Mouse (Mus musculus): ENCODE data around the gene Sept8. TPM values are rescaled to one million over a fixed set of nuclear protein-coding genes. Genes with fewer than 3 reads are reported as not detected.

The Sept8 gene
- polyA plus RNA-seq, 1 experiment from 2014 or later = 24.4 TPM

DNA sequence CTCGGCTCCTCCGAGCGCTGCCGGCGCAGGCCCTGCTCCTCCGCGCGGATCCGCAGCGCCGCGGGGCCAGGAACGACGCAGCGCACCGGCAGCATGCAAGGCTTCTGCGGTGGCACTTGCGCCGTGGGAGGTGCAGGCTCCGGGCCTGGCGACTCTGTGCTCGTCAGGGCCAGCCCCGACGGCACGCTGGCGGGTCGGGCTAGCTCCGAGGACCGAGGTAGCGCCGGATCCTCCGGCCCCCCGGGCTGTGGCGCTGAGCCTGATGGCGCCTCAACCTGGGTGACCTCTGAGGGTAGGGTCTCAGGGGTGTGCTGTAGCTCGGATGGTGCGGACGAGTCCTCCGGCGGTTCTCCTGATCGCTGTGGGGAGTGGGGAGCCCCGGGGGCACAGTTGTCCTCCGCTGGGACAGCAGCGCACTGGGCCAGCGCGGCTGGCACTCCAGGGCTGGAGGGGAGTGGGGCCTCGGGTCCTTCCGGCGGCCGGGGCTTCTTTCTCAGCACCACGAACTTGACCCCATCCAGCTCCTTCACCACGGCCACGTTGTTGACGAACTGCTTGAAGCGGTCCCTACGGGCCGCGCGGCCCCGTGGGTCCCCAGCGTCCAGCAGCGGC is 39.8 kb upstream of the Sept8 start:
- no peak overlapping the region for H3K27ac ChIP-seq (ENCODE audit: low read depth, low read length)
- 2% methylated on average over 59 of the region's 62 CpGs for WGBS
- peak overlapping the region; percentile 64 for H3K4me2 ChIP-seq (ENCODE audit: low read depth, low read length, severe bottlenecking)
- peak overlapping the region; percentile 16 for H3K9ac ChIP-seq (ENCODE audit: low read length)
- H3K9me3 ChIP-seq (ENCODE audit: control insufficient read depth, low read length) = peaks cover 5% of the 10 kb centered on the region; the same call in 1 of the 2 replicates
- H3K36me3 ChIP-seq (ENCODE audit: control insufficient read depth, insufficient read depth, low read length) = no peaks in the 10 kb centered on the region
- peaks cover 40% of the 10 kb centered on the region for H3K27me3 ChIP-seq (ENCODE audit: control insufficient read depth, insufficient read depth, low read length)
- H3K4me3 ChIP-seq (ENCODE audit: low read depth, low read length) = peak overlapping the region; percentile 42
- ATAC-seq (replicated peaks; ENCODE audit: low FRiP score) (no peak), DNase-seq (ENCODE audit: low spot score) (peak; percentile 63)
- H3K4me1 ChIP-seq (replicated peaks; ENCODE audit: control insufficient read depth, insufficient read depth, low read length) = peaks cover 17% of the 10 kb centered on the region

DNA sequence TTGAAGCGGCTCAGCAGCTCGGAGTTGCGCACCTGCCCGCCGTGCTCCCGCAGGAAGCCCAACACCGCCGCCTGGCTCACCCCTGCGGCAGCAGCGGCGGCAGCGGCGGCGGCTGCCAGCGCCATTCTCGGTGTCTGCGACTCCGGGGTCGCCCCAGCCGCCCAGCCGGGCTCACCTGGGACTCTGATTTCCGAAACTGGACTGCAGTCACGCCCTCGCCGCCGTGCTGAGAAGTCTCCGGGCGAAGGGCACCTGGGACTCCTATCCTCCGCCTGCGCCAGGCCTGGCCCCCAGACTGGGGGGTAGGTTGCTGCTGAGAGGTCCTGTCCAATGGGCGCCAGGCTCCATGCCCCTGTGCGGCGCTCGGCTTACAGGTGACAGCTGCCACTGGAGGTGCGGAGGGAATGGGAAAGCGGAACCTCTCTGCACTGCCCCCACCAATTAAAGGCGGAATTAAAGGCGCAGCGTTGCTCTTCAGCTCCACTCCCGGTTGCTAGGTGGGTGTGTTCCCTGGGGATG is 39.2 kb upstream of the Sept8 start, which contains the start of the genes Gm9945 and Sowaha:
Gene Gm9945, plus strand, starts transcription at position 384 of the 519 bp plus-strand sequence.
Gene Sowaha, minus strand, starts transcription at position 492 of the 519 bp plus-strand sequence.
- peaks cover 40% of the 10 kb centered on the region for H3K27me3 ChIP-seq (ENCODE audit: control insufficient read depth, insufficient read depth, low read length)
- no peak for ATAC-seq (replicated peaks; ENCODE audit: low FRiP score)
- DNase-seq (ENCODE audit: low spot score) = peak; percentile 67
- peak within 1 kb of the TSS; percentile 42 for H3K4me3 ChIP-seq (ENCODE audit: low read depth, low read length)
- WGBS = 6% methylated on average over 40 of the region's 40 CpGs
- no peaks in the 10 kb centered on the region for H3K36me3 ChIP-seq (ENCODE audit: control insufficient read depth, insufficient read depth, low read length)
- H3K4me2 ChIP-seq (ENCODE audit: low read depth, low read length, severe bottlenecking) = peak within 1 kb of the TSS; percentile 64
- peaks cover 5% of the 10 kb centered on the region; the same call in 1 of the 2 replicates for H3K9me3 ChIP-seq (ENCODE audit: control insufficient read depth, low read length)
- peak within 1 kb of the TSS; percentile 16 for H3K9ac ChIP-seq (ENCODE audit: low read length)
- peaks cover 17% of the 10 kb centered on the region for H3K4me1 ChIP-seq (replicated peaks; ENCODE audit: control insufficient read depth, insufficient read depth, low read length)
- H3K27ac ChIP-seq (ENCODE audit: low read depth, low read length) = no peak within 1 kb of the TSS

DNA sequence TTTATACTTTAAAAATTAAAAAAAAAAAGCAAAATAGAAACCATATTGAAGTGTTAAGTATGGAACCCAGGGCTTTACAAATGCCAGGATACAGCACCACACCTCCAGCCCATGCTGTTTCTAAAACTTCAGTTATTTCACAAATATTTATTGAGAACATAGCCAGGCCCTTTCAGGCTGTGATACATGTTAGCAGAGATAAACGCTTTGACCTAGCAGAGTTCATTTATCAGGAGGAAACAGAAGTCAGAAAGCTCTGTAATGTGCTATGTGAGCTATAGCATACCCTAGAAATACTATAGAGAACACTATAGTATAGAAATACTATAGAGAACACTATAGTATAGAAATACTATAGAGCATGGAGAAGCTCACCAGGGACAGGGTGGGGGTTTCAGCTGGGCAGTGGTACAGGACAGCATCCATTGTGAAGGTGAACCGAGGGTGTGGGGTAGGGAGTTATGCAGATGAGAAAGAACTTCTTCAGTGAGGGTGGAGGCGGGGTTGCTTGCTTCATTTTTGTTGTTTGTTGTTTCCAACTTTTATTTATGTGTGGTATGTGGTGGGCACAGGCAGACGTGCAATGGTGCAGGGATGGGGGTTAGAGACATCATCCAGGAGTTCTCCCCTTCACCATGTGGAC is 37.8 kb upstream of the Sept8 start:
- Histone ChIP-seq H3K27ac (ENCODE audit: low read depth, low read length) (no peak overlapping the region), H3K4me1 (replicated peaks; ENCODE audit: control insufficient read depth, insufficient read depth, low read length) (peaks cover 16% of the 10 kb centered on the region), H3K4me3 (ENCODE audit: low read depth, low read length) (no peak overlapping the region), H3K36me3 (ENCODE audit: control insufficient read depth, insufficient read depth, low read length) (no peaks in the 10 kb centered on the region), H3K9ac (ENCODE audit: low read length) (no peak overlapping the region), H3K4me2 (ENCODE audit: low read depth, low read length, severe bottlenecking) (no peak overlapping the region), H3K27me3 (ENCODE audit: control insufficient read depth, insufficient read depth, low read length) (peaks cover 40% of the 10 kb centered on the region), H3K9me3 (ENCODE audit: control insufficient read depth, low read length) (peaks cover 5% of the 10 kb centered on the region; the same call in 1 of the 2 replicates)
- ATAC-seq (replicated peaks; ENCODE audit: low FRiP score) (no peak), DNase-seq (ENCODE audit: low spot score) (no peak)
- 74% methylated on average over 4 of the region's 4 CpGs for WGBS

DNA sequence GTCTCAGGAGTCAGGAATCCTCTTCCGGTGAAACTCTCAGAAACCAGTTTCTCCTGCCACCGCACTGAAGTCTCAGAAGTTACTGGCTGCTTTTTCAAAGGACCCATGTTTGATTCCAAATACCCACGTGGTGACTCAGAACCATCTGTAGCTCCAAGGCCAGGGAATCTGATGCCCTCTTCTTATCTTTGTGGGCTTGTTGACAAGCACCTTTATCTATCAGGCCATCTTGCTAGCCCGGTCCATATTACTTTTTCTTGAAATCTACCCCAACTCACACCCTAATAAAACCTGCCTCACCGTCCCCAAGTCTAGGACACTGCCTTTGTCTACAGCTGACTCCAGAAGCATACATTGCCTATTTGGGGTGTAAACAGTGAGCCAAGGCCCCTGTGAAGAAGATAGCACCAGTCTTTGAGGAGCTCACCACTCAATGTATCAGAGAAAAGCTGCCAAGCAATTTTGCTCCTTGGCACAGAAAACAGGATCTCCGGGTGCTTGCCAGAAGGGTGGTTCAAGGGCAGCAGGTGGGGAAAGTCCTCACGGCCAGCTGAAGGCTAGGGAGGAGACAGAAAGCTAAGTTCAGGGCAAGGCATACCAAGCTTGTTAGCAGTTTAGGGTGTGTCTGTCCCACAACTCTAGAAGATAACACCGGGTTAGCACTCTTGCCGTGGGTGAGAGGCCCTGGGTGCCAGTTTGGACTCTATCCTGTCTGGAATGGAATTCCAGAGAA is 35.7 kb upstream of the Sept8 start:
- no peak for ATAC-seq (replicated peaks; ENCODE audit: low FRiP score)
- H3K27me3 ChIP-seq (ENCODE audit: control insufficient read depth, insufficient read depth, low read length) = peaks cover 35% of the 10 kb centered on the region
- peaks cover 20% of the 10 kb centered on the region for H3K4me1 ChIP-seq (replicated peaks; ENCODE audit: control insufficient read depth, insufficient read depth, low read length)
- H3K4me3 ChIP-seq (ENCODE audit: low read depth, low read length) = no peak overlapping the region
- H3K27ac ChIP-seq (ENCODE audit: low read depth, low read length) = no peak overlapping the region
- H3K9me3 ChIP-seq (ENCODE audit: control insufficient read depth, low read length) = peaks cover 5% of the 10 kb centered on the region; the same call in 1 of the 2 replicates
- WGBS = 78% methylated on average over 9 of the region's 9 CpGs
- H3K9ac ChIP-seq (ENCODE audit: low read length) = no peak overlapping the region
- H3K36me3 ChIP-seq (ENCODE audit: control insufficient read depth, insufficient read depth, low read length) = no peaks in the 10 kb centered on the region
- no peak overlapping the region for H3K4me2 ChIP-seq (ENCODE audit: low read depth, low read length, severe bottlenecking)
- DNase-seq (ENCODE audit: low spot score) = no peak

DNA sequence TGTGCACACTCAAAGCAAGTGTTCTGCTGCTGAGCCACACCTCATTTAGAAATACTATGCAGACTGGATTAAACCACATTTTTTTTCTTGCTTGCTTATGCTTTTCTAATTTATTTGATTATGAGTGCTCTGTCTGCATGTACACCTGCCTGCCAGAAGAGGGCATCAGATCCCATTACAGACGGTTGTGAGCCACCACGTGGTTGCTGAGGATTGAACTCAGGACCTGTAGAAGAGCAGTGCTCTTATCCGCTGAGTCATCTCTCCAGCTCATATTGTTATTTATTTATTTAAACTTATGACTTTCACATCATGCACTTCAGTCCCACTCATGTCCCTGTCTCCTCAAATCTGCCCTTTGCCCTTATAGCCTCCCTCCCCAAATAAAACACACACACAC is 33.3 kb upstream of the Sept8 start:
- Histone ChIP-seq H3K4me2 (ENCODE audit: low read depth, low read length, severe bottlenecking) (no peak overlapping the region), H3K9me3 (ENCODE audit: control insufficient read depth, low read length) (no peaks in the 10 kb centered on the region), H3K36me3 (ENCODE audit: control insufficient read depth, insufficient read depth, low read length) (no peaks in the 10 kb centered on the region), H3K27me3 (ENCODE audit: control insufficient read depth, insufficient read depth, low read length) (peaks cover 11% of the 10 kb centered on the region), H3K4me1 (replicated peaks; ENCODE audit: control insufficient read depth, insufficient read depth, low read length) (peaks cover 5% of the 10 kb centered on the region; the same call in 1 of the 2 replicates), H3K4me3 (ENCODE audit: low read depth, low read length) (no peak overlapping the region), H3K27ac (ENCODE audit: low read depth, low read length) (no peak overlapping the region), H3K9ac (ENCODE audit: low read length) (no peak overlapping the region)
- WGBS = 53% methylated on average over 3 of the region's 3 CpGs
- ATAC-seq (replicated peaks; ENCODE audit: low FRiP score) (no peak), DNase-seq (ENCODE audit: low spot score) (no peak)

DNA sequence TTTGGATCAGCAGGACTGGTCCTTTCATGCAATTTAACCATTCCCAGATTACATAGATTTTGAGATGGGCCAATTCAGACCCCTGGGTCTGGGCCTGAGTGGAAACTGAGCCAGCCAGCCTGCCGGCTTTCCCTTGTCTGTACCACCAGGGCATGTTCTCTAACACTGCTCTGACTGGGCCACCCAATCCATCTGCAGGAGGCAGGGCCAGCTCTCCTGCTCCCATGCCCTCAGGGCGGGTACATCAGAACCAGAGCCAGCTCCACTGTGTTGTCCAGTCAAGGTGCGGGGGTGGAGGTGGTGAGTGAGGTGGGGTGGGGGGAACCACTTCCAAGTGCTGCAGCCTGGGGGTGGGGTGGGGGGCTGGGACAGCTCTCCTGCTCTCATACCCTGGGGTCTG is 32.7 kb upstream of the Sept8 start:
- ATAC-seq (replicated peaks; ENCODE audit: low FRiP score) = no peak
- Histone ChIP-seq H3K27me3 (ENCODE audit: control insufficient read depth, insufficient read depth, low read length) (peaks cover 6% of the 10 kb centered on the region), H3K27ac (ENCODE audit: low read depth, low read length) (no peak overlapping the region), H3K9ac (ENCODE audit: low read length) (no peak overlapping the region), H3K36me3 (ENCODE audit: control insufficient read depth, insufficient read depth, low read length) (no peaks in the 10 kb centered on the region), H3K4me3 (ENCODE audit: low read depth, low read length) (no peak overlapping the region), H3K4me1 (replicated peaks; ENCODE audit: control insufficient read depth, insufficient read depth, low read length) (peaks cover 5% of the 10 kb centered on the region; the same call in 1 of the 2 replicates), H3K4me2 (ENCODE audit: low read depth, low read length, severe bottlenecking) (no peak overlapping the region), H3K9me3 (ENCODE audit: control insufficient read depth, low read length) (no peaks in the 10 kb centered on the region)
- 75% methylated on average over 3 of the region's 3 CpGs for WGBS
- no peak for DNase-seq (ENCODE audit: low spot score)

DNA sequence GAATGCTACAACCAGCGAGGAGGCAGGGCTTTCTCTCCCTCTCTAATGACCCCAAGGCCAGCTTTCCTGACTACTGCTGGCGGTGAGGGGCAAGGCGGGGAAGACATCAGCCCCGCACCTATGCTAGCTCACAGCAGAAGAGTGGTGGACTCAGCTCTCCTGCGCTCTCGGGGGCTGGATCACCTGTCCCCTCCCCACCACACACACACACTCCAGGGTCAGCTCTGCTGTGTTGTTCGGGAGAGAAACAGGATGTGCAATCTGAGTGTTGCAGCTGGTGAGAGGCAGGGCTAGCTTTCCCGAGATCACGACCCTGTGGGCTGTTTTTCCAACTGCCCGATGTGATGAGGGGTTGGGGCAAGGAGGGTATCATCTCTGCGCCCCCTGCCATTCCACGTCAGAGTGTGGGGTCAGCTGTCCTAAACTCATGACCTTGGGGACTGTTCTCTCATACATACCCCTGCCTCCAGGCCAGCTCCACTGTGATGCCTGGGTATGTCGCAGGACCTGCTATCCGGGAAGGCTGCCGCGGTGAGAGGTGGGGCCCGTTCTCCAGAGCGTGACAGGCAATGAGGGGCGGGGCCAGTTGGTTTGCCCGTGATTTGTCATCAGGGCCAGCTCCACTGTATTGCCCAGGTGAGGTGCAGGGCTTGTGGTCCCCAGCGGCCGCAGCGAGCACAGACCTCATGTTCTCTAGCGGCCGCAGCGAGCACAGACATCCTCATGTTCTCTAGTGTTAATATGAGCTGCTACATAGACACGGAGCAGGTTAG is 32.0 kb upstream of the Sept8 start:
- ATAC-seq (replicated peaks; ENCODE audit: low FRiP score) = no peak
- 13% methylated on average over 27 of the region's 27 CpGs for WGBS
- no peak overlapping the region for H3K27ac ChIP-seq (ENCODE audit: low read depth, low read length)

DNA sequence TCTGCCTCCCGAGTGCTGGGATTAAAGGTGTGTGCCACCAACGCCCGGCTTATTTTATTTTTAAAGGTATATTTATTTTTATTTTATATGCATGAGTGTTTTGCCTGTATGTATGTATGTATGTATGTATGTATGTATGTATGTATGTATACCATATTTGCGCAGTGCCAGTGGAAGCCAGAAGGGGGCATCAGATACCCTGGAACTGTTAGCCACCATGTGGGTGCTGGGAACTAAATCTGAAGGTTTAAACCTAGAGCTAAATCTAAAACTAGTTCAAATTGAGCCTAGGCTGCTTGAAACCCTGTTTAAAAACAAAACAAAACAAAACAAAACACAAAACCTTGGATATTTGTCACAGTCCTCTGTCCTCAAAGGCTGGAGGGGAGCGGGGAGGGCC is 30.1 kb upstream of the Sept8 start:
- 89% methylated on average over 5 of the region's 5 CpGs for WGBS
- ATAC-seq (replicated peaks; ENCODE audit: low FRiP score) (no peak), DNase-seq (ENCODE audit: low spot score) (no peak)
- no peak overlapping the region for H3K27ac ChIP-seq (ENCODE audit: low read depth, low read length)
- H3K4me2 ChIP-seq (ENCODE audit: low read depth, low read length, severe bottlenecking) = no peak overlapping the region
- H3K36me3 ChIP-seq (ENCODE audit: control insufficient read depth, insufficient read depth, low read length) = no peaks in the 10 kb centered on the region
- no peak overlapping the region for H3K9ac ChIP-seq (ENCODE audit: low read length)
- H3K4me1 ChIP-seq (replicated peaks; ENCODE audit: control insufficient read depth, insufficient read depth, low read length) = peaks cover 12% of the 10 kb centered on the region; the same call in 1 of the 2 replicates
- no peak overlapping the region for H3K4me3 ChIP-seq (ENCODE audit: low read depth, low read length)
- H3K27me3 ChIP-seq (ENCODE audit: control insufficient read depth, insufficient read depth, low read length) = peaks cover 5% of the 10 kb centered on the region
- no peaks in the 10 kb centered on the region for H3K9me3 ChIP-seq (ENCODE audit: control insufficient read depth, low read length)

More for the DNA sequence above, 32.0 kb upstream of the Sept8 start:
- Histone ChIP-seq H3K4me2 (ENCODE audit: low read depth, low read length, severe bottlenecking) (peak overlapping the region; percentile 35; the same call in 1 of the 2 replicates), H3K36me3 (ENCODE audit: control insufficient read depth, insufficient read depth, low read length) (no peaks in the 10 kb centered on the region), H3K9me3 (ENCODE audit: control insufficient read depth, low read length) (no peaks in the 10 kb centered on the region), H3K27me3 (ENCODE audit: control insufficient read depth, insufficient read depth, low read length) (peaks cover 5% of the 10 kb centered on the region), H3K4me3 (ENCODE audit: low read depth, low read length) (no peak overlapping the region), H3K4me1 (replicated peaks; ENCODE audit: control insufficient read depth, insufficient read depth, low read length) (peaks cover 5% of the 10 kb centered on the region; the same call in 1 of the 2 replicates), H3K9ac (ENCODE audit: low read length) (peak overlapping the region; percentile 37)
- DNase-seq (ENCODE audit: low spot score) = peak; percentile 61
